Mouse (Mus musculus): ENCODE measurements around the gene Podxl2.
A peak's percentile ranks its signal among the peaks of the same experiment; 100 is the strongest.

Gene Podxl2

DNA sequence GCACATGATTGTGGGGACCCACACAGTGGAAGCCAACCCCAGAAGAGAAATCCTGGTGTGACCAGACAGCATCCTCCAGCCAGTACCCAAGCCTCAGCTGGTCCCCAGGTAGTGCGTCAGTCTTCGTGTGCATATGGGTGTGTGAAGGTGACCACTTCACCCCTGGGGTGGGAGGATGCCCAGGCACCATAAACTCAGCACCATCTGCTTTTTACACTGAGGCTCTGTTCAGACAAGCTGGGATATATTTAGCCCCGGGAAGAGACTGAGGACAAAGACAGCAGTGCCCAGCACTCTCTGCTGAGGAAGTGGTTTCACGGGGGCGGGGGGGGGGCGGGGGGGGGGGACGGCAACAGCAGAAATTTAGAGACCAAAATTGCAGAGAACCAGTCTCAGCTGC lies 63.4 kb downstream of the Podxl2 start:
- no peak for TF ChIP-seq GATA4 (IDR thresholded peaks at IDR 0.05; ENCODE audit: insufficient replicate concordance, low read length)

DNA sequence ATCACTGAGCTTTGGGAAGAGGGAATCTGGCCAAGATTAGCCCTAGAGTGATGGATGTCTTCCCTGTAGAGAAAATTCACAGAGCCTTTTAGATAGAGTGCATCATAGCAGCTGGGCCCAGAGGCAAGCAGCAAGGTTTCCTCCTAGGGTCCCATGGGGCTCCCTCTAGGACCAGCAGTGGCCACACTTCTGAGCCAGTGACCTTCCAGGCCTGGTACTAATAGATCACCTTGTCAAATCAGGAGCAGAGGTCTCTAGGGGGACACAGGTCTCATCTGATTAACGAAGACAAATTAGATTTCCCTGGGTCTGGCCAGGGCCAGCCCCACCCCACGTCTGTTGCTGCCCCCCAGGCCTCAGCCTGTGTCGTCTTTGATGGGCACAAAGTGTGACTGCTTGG lies 64.6 kb downstream of the Podxl2 start:
- TF ChIP-seq GATA4 (IDR thresholded peaks at IDR 0.05; ENCODE audit: insufficient replicate concordance, low read length): no peak

DNA sequence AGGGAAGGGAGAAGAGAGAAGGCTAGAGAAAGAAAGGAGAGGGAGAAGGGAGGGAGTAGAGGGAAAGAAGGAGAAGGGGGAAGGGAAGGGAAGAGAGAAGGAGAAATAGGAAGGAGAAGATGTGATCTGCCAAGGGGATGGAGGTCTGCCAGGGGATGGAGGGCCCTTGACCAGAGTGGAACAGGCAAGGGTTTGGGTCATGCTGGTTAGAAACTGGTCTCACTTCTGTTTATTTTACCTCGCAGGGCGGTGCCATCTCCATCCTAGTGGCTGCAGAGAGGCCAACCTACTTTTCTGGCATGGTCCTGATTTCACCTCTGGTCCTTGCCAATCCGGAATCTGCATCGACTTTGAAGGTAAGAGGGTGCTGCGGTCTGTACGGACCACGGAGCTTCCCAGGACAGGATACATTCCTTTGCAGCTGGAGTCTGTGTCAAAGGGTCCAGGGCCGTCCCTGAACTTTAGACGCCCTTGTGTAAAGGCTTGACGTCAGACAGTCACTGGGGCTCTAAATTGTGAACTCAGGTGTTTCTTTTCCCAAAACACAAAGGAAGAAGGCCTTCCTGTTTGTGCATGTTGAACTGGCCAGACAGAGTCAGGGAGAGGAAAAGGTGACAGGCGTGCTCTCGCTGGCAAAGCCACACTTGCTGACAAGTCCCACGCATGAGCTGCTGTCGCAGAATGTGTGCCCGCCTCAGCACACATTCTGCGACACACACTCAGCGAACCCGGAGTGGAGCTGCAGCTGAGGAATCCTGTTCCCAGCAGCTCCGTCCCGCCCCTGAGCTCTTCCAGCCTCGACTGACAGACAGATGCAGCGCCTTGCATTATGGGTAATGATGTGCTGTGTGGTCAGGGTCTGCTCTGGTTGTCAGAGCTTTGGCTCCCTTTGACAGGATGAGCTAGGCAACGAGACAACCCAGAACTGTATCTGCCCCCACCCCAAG lies 65.5 kb downstream of the Podxl2 start:
- TF ChIP-seq GATA4 (IDR thresholded peaks at IDR 0.05; ENCODE audit: insufficient replicate concordance, low read length): no peak

DNA sequence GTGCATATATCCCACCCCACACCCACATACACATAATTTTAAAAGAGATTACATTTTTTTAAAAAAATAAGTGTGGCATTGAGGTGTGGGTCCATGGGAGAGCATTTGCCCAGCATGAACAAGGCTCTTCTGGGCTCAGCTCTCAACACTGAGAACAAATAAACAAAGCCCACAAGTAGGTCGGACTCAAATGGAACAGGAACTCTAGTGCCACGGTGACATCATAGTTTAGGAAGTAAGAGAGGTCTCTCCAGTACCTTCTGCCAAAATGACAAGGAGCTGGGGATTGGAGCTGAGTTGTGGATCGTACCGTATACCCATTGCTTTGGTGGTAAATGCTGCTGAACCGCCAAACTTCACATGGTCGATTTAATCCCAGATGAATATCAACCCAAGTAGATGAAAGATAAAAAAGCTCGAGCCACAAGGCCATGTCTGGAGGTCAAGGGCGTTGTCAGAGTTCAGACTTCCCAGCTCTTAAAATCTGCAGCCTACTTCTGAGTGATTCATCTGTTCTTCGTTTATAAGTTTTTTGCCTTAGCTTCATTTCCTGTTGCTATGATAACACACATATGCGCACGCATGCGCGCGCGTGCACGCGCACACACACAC lies 69.8 kb downstream of the Podxl2 start:
- no peak for TF ChIP-seq GATA4 (IDR thresholded peaks at IDR 0.05; ENCODE audit: insufficient replicate concordance, low read length)

DNA sequence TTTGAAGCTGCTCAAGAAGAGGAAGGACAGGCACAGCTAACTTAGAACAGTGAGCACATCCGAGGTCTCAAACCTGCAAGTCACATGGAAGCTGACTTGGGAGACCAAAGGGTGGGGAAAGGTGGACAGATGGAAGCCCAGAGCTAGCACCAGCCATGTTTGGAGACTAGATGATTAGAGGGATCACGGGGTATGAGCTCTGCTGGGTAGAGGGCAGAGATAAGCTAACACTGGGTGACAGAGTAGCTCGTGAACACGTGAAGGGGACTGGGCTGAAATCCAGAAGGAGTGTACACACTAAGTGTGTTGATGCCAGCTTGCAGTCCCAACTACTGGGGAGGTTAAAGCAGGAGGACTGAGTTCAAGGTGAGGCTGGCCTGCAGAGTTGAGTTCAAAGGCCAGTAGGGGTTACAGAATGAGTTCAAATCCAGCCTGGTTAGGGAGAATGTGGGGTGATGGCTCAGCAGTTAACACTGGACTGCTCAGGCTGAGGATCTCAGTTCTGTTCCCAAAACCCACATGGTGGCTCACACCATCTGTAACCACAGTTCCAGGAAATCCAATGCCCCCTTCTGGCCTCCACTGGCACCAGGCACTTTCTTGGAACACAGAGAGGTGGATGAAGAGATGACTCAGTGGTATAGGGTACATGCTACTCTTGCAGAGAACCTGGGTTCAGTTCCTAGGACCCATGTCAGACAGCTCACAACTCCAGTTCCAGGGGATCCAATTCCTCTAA lies 70.7 kb downstream of the Podxl2 start:
- TF ChIP-seq GATA4 (IDR thresholded peaks at IDR 0.05; ENCODE audit: insufficient replicate concordance, low read length): peak; percentile 60; the same call in 1 of the 2 replicates

DNA sequence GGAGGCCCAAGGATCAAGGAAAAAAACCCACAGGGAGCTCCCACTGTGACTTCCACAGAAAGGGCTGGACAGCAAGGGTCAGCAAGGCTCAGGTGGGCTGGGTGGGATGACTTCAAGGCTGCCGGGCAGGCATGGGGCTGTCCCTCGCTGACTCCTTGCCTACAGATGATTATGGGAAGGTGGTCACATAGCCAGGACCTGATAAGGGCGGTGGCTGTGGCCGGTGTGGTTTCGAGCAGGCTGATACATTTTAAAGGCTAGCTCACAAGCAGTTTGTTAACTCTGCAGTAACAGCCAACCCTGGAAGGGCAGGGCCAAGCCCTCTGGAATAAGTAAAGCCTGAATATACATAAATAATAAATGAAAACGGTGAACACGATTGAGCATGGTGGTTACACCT lies 71.8 kb downstream of the Podxl2 start:
- no peak for TF ChIP-seq GATA4 (IDR thresholded peaks at IDR 0.05; ENCODE audit: insufficient replicate concordance, low read length)

DNA sequence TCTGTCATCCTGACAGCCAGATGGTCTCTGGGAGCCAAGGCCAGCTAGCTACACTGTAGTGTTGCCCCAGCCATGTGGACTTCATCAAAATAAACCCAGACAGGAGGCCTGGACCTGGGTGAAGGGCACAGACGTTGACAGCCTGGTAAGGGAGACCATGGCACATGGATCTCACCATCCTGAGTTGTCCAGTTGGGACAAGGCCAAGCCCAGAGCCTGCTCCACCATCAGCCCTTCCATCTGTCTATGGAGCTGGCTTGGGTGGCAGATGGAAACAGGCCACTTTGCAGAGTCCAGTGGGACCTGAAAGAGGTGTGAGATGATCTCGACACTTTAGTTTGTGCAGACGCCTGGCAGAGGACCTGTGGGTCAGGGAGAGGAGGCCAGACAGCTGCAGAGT lies 74.1 kb downstream of the Podxl2 start:
- no peak for TF ChIP-seq GATA4 (IDR thresholded peaks at IDR 0.05; ENCODE audit: insufficient replicate concordance, low read length)

DNA sequence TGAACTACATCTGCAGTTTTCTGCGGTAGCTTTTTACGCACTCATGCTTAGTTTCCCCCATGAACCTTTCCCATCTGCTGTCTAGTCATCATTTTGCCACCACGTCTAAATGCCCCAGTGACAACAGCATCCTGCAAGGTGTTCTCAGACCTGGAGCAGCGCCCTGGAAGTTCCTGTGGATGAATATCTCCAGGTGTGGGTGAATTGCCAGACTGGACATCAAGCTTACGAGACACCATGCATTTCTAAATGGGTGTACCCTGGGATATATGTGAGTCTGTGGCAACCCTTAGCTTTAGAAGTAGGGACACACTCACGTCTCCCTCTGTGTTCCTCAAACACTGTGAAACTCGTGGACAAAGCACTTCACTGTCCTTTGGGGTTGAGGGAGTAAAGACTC lies 74.7 kb downstream of the Podxl2 start:
- TF ChIP-seq GATA4 (IDR thresholded peaks at IDR 0.05; ENCODE audit: insufficient replicate concordance, low read length): no peak

DNA sequence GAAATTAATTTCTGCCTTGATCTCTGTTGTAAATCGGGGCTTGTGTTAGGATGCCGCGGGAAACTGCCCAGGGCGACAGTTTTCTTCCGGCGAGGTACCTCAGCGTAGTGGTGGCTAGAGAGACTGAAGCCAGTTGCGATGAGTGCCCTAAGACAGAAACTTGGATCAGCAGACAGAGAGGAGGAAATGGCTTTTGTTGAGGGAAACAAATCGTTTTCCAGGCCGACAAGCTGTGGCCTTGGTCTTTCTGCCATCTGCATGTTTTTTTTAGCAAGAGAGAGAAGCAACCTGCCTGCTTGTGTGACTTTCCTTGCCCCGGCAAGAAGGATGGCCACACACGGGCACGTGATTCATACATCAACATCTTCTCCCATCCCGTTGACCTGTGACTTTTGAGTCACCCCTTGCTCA lies 80.3 kb downstream of the Podxl2 start:
- TF ChIP-seq GATA4 (IDR thresholded peaks at IDR 0.05; ENCODE audit: insufficient replicate concordance, low read length): peak; percentile 5; the same call in 1 of the 2 replicates

DNA sequence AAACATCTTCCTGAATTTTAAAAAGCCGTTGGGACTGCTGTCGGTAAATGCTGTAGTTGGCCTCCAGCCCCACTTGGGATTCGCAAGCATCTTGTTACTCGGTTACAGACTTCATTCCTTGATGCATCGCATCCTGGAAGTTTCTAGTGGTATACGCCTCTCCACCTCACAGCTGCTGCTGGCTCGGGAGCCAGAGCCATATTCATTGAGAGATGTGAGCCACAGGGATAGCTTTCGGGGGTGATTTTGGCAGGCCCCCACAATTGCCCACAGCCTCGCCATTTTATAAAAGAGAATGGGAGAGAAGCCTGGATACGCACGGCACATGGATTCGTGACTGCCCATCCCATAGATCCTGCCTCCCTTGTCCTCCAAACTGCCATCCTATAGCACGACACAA lies 81.0 kb downstream of the Podxl2 start:
- TF ChIP-seq GATA4 (IDR thresholded peaks at IDR 0.05; ENCODE audit: insufficient replicate concordance, low read length): no peak

DNA sequence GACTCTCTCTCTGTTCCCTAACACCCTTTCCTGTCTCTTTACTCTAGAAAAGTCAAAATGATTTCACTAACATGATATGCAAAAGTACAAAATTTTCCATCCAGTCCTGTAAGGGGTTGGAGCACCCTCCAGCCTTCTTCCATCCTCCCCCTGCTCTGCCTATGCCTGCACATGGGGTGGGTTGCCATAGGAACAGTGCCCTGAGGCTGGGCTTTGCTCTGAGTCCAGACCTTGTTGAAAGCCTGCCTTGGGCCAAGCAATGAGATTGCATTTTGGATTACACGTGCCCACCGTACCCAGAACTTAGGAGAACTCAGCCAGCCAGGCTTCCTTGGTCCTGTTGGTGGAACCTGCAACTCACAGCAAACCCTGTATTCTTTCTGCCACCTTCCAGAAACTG lies 81.6 kb downstream of the Podxl2 start:
- no peak for TF ChIP-seq GATA4 (IDR thresholded peaks at IDR 0.05; ENCODE audit: insufficient replicate concordance, low read length)
